Mouse (Mus musculus) midbrain, embryonic 11.5 days (tissue): ENCODE results near the gene Dlgap4. TPM values are rescaled to one million over a fixed set of nuclear protein-coding genes. Genes with fewer than 3 reads are reported as not detected.
A peak's percentile ranks its signal among the peaks of the same experiment; 100 is the strongest.

Experiments
- ATAC-seq: fragments of 200-750 bp; cut with Nextera tagmentation; 2 replicates; pipeline ENCODE4 v1.8.0; 2017; ENCODE audit warnings: moderate TSS enrichment, moderate library complexity; ENCODE audit not compliant: low FRiP score
- DNase-seq: peaks from one replicate; pipeline ENCODE4 v3.0.0; 2015; ENCODE audit warnings: low spot score; ENCODE audit errors: missing footprints
- H3K27ac ChIP-seq: fragments of 300-500 bp; sonication (generic); 2 replicates; pipeline ENCODE4 v1.5.1; 2014; ENCODE audit warnings: low read depth, low read length
- H3K27me3 ChIP-seq: fragments of 300-500 bp; sonication (generic); 2 replicates; pipeline ENCODE4 v1.6.1; 2014; ENCODE audit warnings: mild to moderate bottlenecking, low read length, moderate library complexity, mixed read lengths; ENCODE audit not compliant: control insufficient read depth, insufficient read depth
- H3K36me3 ChIP-seq: fragments of 300-500 bp; sonication (generic); 2 replicates; pipeline ENCODE4 v1.6.1; 2014; ENCODE audit warnings: mild to moderate bottlenecking, low read length, moderate library complexity, mixed read lengths; ENCODE audit not compliant: control insufficient read depth, insufficient read depth
- H3K4me1 ChIP-seq: fragments of 300-500 bp; sonication (generic); 2 replicates; pipeline ENCODE4 v1.6.1; 2014; ENCODE audit warnings: low read length; ENCODE audit not compliant: control insufficient read depth, insufficient read depth
- H3K4me2 ChIP-seq: fragments of 300-500 bp; sonication (generic); 2 replicates; pipeline ENCODE4 v1.6.1; 2014; ENCODE audit warnings: mild to moderate bottlenecking, moderate library complexity
- H3K4me3 ChIP-seq: fragments of 300-500 bp; sonication (generic); 2 replicates; pipeline ENCODE4 v1.5.1; 2014; ENCODE audit warnings: low read depth, low read length
- H3K9ac ChIP-seq: fragments of 300-500 bp; sonication (generic); 2 replicates; pipeline ENCODE4 v1.6.1; 2014; ENCODE audit warnings: low read length
- H3K9me3 ChIP-seq: fragments of 300-500 bp; sonication (generic); 2 replicates; pipeline ENCODE4 v1.6.1; 2016; ENCODE audit warnings: low read length; ENCODE audit not compliant: control insufficient read depth
- WGBS: fragments of 180-500 bp; shearing (Covaris S2); extraction: QIAGEN DNeasy Blood & Tissue Kit; methylation state at CpG from one replicate; pipeline ENCODE4 v1.1.7; 2014; 5-methylcytosine and 5-hydroxymethylcytosine counted together
- polyA plus RNA-seq: library from polyadenylated mRNA; unstranded; fragments of >200 nt; fragmentation: Nextera tagmentation; extraction: Ambion mirVana; gene quantifications from 2 replicates; pipeline ENCODE4 v1.2.1, GENCODE M21; 2014

Dlgap4 gene
- polyA plus RNA-seq, 1 experiment from 2014 or later: 127 TPM

- Histone ChIP-seq H3K27me3 (peaks cover 29% of the 10 kb centered on the region), H3K4me2 (peak overlapping the region; percentile 95), H3K9ac (peak overlapping the region; percentile 77), H3K4me3 (peak overlapping the region; percentile 69), H3K4me1 (peaks cover 12% of the 10 kb centered on the region), H3K36me3 (no peaks in the 10 kb centered on the region), H3K9me3 (no peaks in the 10 kb centered on the region), H3K27ac (no peak overlapping the region)
- peak; percentile 90 for DNase-seq
- 2% methylated on average over 18 of the region's 18 CpGs for WGBS
- peak; percentile 34 for ATAC-seq
Observed at GRCm38 (mm10) chr2:156614258-156614556, 702 bp downstream of the Dlgap4 start.

GRCm38 (mm10) chr2:156614661-156615654, 1.5 kb downstream of the Dlgap4 start:
- Histone ChIP-seq H3K4me1 (peaks cover 12% of the 10 kb centered on the region), H3K9ac (no peak overlapping the region), H3K4me2 (peak overlapping the region; percentile 95), H3K27ac (no peak overlapping the region), H3K36me3 (no peaks in the 10 kb centered on the region), H3K4me3 (peak overlapping the region; percentile 69), H3K27me3 (peaks cover 29% of the 10 kb centered on the region), H3K9me3 (no peaks in the 10 kb centered on the region)
- ATAC-seq (peak; percentile 28; the same call in 1 of the 2 replicates), DNase-seq (peak; percentile 91)
- WGBS: 10% methylated on average over 31 of the region's 31 CpGs

GRCm38 (mm10) chr2:156616513-156616912, 3.0 kb downstream of the Dlgap4 start:
- no peak for DNase-seq

GRCm38 (mm10) chr2:156617536-156617935, 4.0 kb downstream of the Dlgap4 start:
- ATAC-seq (no peak), DNase-seq (no peak)
- Histone ChIP-seq H3K9me3 (no peaks in the 10 kb centered on the region), H3K27ac (no peak overlapping the region), H3K4me2 (no peak overlapping the region), H3K4me3 (no peak overlapping the region), H3K4me1 (peaks cover 12% of the 10 kb centered on the region), H3K9ac (no peak overlapping the region), H3K27me3 (peaks cover 27% of the 10 kb centered on the region), H3K36me3 (no peaks in the 10 kb centered on the region)
- 29% methylated on average over 11 of the region's 11 CpGs for WGBS

More at GRCm38 (mm10) chr2:156616513-156616912, 3.0 kb downstream of the Dlgap4 start:
- no peak for ATAC-seq
- Histone ChIP-seq H3K4me1 (peaks cover 12% of the 10 kb centered on the region), H3K27ac (no peak overlapping the region), H3K36me3 (no peaks in the 10 kb centered on the region), H3K4me2 (no peak overlapping the region), H3K9me3 (no peaks in the 10 kb centered on the region), H3K27me3 (peaks cover 29% of the 10 kb centered on the region), H3K4me3 (no peak overlapping the region), H3K9ac (no peak overlapping the region)
- WGBS: 82% methylated on average over 7 of the region's 7 CpGs

GRCm38 (mm10) chr2:156620874-156621273, 7.4 kb downstream of the Dlgap4 start:
- Histone ChIP-seq H3K36me3 (no peaks in the 10 kb centered on the region), H3K4me2 (no peak overlapping the region), H3K9ac (no peak overlapping the region), H3K4me1 (no peaks in the 10 kb centered on the region), H3K9me3 (no peaks in the 10 kb centered on the region), H3K27ac (no peak overlapping the region), H3K27me3 (peaks cover 4% of the 10 kb centered on the region), H3K4me3 (no peak overlapping the region)
- DNase-seq (no peak), ATAC-seq (no peak)
- 89% methylated on average over 8 of the region's 8 CpGs for WGBS

- DNase-seq (no peak), ATAC-seq (no peak)
- WGBS: 62% methylated on average over 5 of the region's 5 CpGs
- no peak overlapping the region for H3K9ac ChIP-seq
- H3K27ac ChIP-seq: no peak overlapping the region
- H3K4me2 ChIP-seq: no peak overlapping the region
- no peaks in the 10 kb centered on the region for H3K36me3 ChIP-seq
- no peak overlapping the region for H3K4me3 ChIP-seq
- H3K27me3 ChIP-seq: no peaks in the 10 kb centered on the region; the same call in 1 of the 2 replicates
- H3K4me1 ChIP-seq: no peaks in the 10 kb centered on the region
- H3K9me3 ChIP-seq: no peaks in the 10 kb centered on the region
Observed at GRCm38 (mm10) chr2:156621449-156621848, 7.9 kb downstream of the Dlgap4 start.

- H3K9ac ChIP-seq: no peak overlapping the region
- no peaks in the 10 kb centered on the region for H3K9me3 ChIP-seq
- no peak overlapping the region for H3K27ac ChIP-seq
- no peak for ATAC-seq
- H3K4me1 ChIP-seq: no peaks in the 10 kb centered on the region
- H3K4me2 ChIP-seq: no peak overlapping the region
- 92% methylated on average over 6 of the region's 6 CpGs for WGBS
- no peak overlapping the region for H3K4me3 ChIP-seq
- no peaks in the 10 kb centered on the region; the same call in 1 of the 2 replicates for H3K27me3 ChIP-seq
- H3K36me3 ChIP-seq: no peaks in the 10 kb centered on the region
- no peak for DNase-seq
Observed at GRCm38 (mm10) chr2:156622192-156622591, 8.7 kb downstream of the Dlgap4 start.

- Histone ChIP-seq H3K9me3 (no peaks in the 10 kb centered on the region), H3K9ac (no peak overlapping the region), H3K4me2 (no peak overlapping the region), H3K27ac (no peak overlapping the region), H3K36me3 (no peaks in the 10 kb centered on the region), H3K27me3 (no peaks in the 10 kb centered on the region), H3K4me3 (no peak overlapping the region), H3K4me1 (no peaks in the 10 kb centered on the region)
- ATAC-seq (no peak), DNase-seq (no peak)
- WGBS: 85% methylated on average over 2 of the region's 2 CpGs
Observed at GRCm38 (mm10) chr2:156623246-156623645, 9.7 kb downstream of the Dlgap4 start.

GRCm38 (mm10) chr2:156625307-156625706, 11.8 kb downstream of the Dlgap4 start:
- 86% methylated on average over 18 of the region's 18 CpGs for WGBS
- no peak overlapping the region for H3K9ac ChIP-seq

More at GRCm38 (mm10) chr2:156625307-156625706, 11.8 kb downstream of the Dlgap4 start:
- H3K4me3 ChIP-seq: no peak overlapping the region
- no peak overlapping the region for H3K27ac ChIP-seq
- H3K4me2 ChIP-seq: no peak overlapping the region
- H3K9me3 ChIP-seq: peaks cover under 1% of the 10 kb centered on the region; the same call in 1 of the 2 replicates
- H3K4me1 ChIP-seq: no peaks in the 10 kb centered on the region
- no peak for ATAC-seq
- DNase-seq: no peak
- H3K36me3 ChIP-seq: no peaks in the 10 kb centered on the region
- H3K27me3 ChIP-seq: no peaks in the 10 kb centered on the region
